Mouse (Mus musculus) embryonic facial prominence, embryonic 13.5 days (tissue): ENCODE data around the gene Btn2a2. TPM values are rescaled to one million over a fixed set of nuclear protein-coding genes. Genes with fewer than 3 reads are reported as not detected.

Source experiments
- ATAC-seq: fragments of 200-750 bp; cut with Nextera tagmentation; 2 replicates; pipeline ENCODE4 v1.8.0; 2017; ENCODE audit warnings: low read depth; ENCODE audit not compliant: insufficient number of reproducible peaks, insufficient read depth, low FRiP score, low TSS enrichment
- H3K27ac ChIP-seq: fragments of 300-500 bp; sonication (generic); 2 replicates; pipeline ENCODE4 v1.5.1; 2015; ENCODE audit warnings: moderate library complexity, mild to moderate bottlenecking, inconsistent platforms
- H3K27me3 ChIP-seq: fragments of 300-500 bp; sonication (generic); 2 replicates; pipeline ENCODE4 v1.6.1; 2015; ENCODE audit warnings: mild to moderate bottlenecking, inconsistent platforms
- H3K36me3 ChIP-seq: fragments of 300-500 bp; sonication (generic); 2 replicates; pipeline ENCODE4 v1.6.1; 2015; ENCODE audit warnings: mild to moderate bottlenecking, inconsistent platforms
- H3K4me1 ChIP-seq: fragments of 300-500 bp; sonication (generic); 2 replicates; pipeline ENCODE4 v1.6.1; 2015; ENCODE audit warnings: inconsistent platforms
- H3K4me2 ChIP-seq: fragments of 300-500 bp; sonication (generic); 2 replicates; pipeline ENCODE4 v1.6.1; 2015; ENCODE audit warnings: moderate library complexity, mild to moderate bottlenecking, inconsistent platforms
- H3K4me3 ChIP-seq: fragments of 300-500 bp; sonication (generic); 2 replicates; pipeline ENCODE4 v1.5.1; 2015; ENCODE audit warnings: mild to moderate bottlenecking, inconsistent platforms
- H3K9ac ChIP-seq: fragments of 300-500 bp; sonication (generic); 2 replicates; pipeline ENCODE4 v1.6.1; 2015; ENCODE audit warnings: mild to moderate bottlenecking, inconsistent platforms
- H3K9me3 ChIP-seq: fragments of 300-500 bp; sonication (generic); 2 replicates; pipeline ENCODE4 v1.6.1; 2016; ENCODE audit warnings: inconsistent platforms
- WGBS: fragments of 180-500 bp; shearing (Covaris S2); methylation state at CpG from one replicate; pipeline ENCODE4 v1.1.7; 2015; ENCODE audit warnings: mixed read lengths; 5-methylcytosine and 5-hydroxymethylcytosine counted together
- polyA plus RNA-seq: library from polyadenylated mRNA; unstranded; fragments of >200 nt; fragmentation: Nextera tagmentation; extraction: Ambion mirVana; gene quantifications from 2 replicates; pipeline ENCODE4 v1.2.1, GENCODE M21; 2015

Gene Btn2a2
- polyA plus RNA-seq, 1 experiment from 2014 or later = 1.7 TPM

DNA sequence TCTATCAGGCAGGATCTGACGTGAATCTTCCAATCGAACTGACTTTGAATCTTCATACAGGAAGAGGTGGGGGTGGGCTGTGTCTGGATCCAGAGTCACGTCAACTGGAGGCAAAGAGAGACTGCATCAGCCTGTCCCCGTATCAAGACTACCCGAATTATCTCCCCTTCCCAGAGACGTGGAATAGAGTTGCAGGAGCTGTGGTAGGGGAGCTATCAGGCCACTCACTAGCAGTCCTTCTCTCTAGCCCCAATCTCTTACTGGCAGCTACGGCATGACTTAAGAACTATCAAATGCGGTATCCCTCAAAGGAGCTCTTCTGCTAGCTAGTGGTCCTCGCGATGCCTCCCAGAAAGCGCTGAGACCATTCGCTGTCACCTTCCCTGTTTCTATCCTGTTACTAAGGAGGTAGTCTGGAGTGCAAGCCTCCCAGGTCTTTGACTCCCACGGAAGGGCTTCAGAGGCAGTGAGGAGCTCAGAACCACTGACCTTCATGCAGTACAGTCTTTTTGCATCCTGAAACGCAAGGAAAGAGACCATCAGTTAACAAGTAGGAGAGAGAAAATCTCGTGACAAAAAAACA is 29.3 kb downstream of the Btn2a2 start:
- Histone ChIP-seq H3K4me3 (peak overlapping the region; percentile 20; the same call in 1 of the 2 replicates), H3K4me1 (peaks cover under 1% of the 10 kb centered on the region; the same call in 1 of the 2 replicates), H3K36me3 (no peaks in the 10 kb centered on the region), H3K9me3 (no peaks in the 10 kb centered on the region), H3K9ac (no peak overlapping the region), H3K4me2 (peak overlapping the region; percentile 36), H3K27me3 (0 out of 2 replicates have a peak, but pooled peaks cover 8% of the 10 kb centered on the region), H3K27ac (no peak overlapping the region)
- no peak for ATAC-seq
- WGBS = 16% methylated on average over 15 of the region's 15 CpGs

DNA sequence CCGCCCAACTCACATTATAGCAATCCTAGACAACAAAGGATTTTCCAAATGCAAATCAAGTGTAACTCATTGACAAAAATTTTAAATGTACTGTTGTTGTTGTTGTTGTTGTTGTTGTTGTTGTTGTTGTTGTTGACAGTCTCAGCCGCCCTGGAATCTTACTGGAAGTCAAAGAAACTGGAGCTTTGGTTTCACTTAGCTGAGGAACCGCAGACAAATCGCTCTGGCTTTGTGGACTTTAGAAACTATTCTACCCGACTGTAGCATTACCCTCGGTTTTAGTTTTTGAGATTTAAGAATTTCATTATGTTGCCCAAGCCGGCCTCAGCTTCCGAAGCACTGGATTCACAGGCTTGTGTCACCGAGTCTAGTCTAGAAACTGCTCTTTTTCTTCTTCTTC is 34.7 kb downstream of the Btn2a2 start:
- Histone ChIP-seq H3K27me3 (0 out of 2 replicates have a peak, but pooled peaks cover 1% of the 10 kb centered on the region), H3K4me1 (peaks cover 1% of the 10 kb centered on the region), H3K9me3 (no peaks in the 10 kb centered on the region), H3K9ac (peak overlapping the region; percentile 78), H3K4me3 (peak overlapping the region; percentile 69), H3K27ac (peak overlapping the region; percentile 96), H3K4me2 (peak overlapping the region; percentile 55), H3K36me3 (no peaks in the 10 kb centered on the region)
- WGBS = under 1% methylated on average over 9 of the region's 9 CpGs
- ATAC-seq = no peak

- Histone ChIP-seq H3K36me3 (no peaks in the 10 kb centered on the region), H3K27me3 (no peaks in the 10 kb centered on the region), H3K9me3 (no peaks in the 10 kb centered on the region), H3K4me1 (peaks cover 7% of the 10 kb centered on the region), H3K4me2 (peak overlapping the region; percentile 55), H3K9ac (peak overlapping the region; percentile 78), H3K27ac (peak overlapping the region; percentile 96), H3K4me3 (peak overlapping the region; percentile 69)
- under 1% methylated on average over 25 of the region's 25 CpGs for WGBS
- peak; percentile 81 for ATAC-seq
Observed at GRCm38 (mm10) chr13:23453362-23453862, 35.2 kb downstream of the Btn2a2 start.

DNA sequence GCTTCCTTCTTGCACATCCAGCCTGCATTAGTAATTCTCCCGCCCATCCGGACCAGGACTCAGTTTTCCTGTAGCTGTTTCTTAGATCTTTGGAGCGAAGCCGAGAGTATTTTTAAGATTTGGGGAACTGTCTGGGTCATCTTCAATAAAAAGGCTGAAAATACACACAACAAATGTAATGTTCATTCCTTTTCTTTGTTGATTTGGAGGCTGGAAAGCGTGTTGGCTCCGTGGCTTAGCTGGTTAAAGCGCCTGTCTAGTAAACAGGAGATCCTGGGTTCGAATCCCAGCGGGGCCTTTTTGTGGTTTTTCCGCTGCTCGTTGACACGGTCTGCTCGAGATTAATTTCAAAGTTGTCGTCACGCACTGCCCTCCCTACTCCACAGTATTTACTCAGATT is 38.3 kb downstream of the Btn2a2 start:
- peak overlapping the region; percentile 62; the same call in 1 of the 2 replicates for H3K27ac ChIP-seq

DNA sequence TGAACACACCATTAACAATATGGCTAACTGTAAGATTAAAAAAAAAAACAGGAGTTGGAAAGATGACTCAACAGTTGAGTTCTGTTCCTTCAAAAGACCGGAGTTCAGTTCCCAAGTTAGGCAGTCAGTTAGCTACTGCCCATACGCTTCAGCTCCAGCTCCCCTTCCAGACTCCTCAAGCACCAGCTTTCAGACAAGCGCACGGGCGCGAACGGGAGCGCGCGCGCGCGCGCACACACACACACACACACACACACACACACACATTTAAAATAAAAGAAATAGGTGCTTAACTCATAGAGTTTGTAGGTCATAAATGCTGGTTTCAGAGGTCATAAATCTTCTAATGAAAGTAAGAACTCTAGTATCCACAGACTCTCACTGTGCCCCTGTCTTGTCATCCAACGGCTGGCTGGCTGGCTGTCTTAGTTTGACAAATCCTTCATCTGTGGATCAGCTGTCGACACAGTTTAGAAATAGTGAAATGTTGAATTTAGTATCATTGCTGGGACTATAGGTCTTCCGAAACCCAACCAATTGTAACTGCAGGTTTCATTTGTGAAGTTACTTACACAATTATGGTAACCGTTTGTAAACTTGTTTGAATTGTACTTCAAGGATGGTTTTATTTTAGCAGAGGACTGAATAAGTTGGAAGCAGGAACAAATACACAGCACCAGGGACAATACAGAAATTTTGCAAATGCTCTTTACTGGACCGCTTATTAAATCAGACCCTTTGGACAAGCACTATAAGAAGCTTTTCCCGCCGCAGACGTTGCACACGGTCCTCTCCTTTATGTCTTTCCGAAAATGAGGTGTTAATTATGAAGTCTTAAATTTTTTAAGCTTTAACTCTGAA is 39.2 kb downstream of the Btn2a2 start:
- Histone ChIP-seq H3K36me3 (no peaks in the 10 kb centered on the region), H3K9ac (peak overlapping the region; percentile 71), H3K4me2 (peak overlapping the region; percentile 68), H3K4me3 (peak overlapping the region; percentile 59), H3K4me1 (peaks cover 11% of the 10 kb centered on the region), H3K27me3 (no peaks in the 10 kb centered on the region), H3K9me3 (no peaks in the 10 kb centered on the region), H3K27ac (peak overlapping the region; percentile 39)
- under 1% methylated on average over 24 of the region's 24 CpGs for WGBS
- ATAC-seq = no peak

More for the DNA sequence above, 38.3 kb downstream of the Btn2a2 start:
- Histone ChIP-seq H3K4me2 (peak overlapping the region; percentile 68), H3K4me1 (peaks cover 7% of the 10 kb centered on the region), H3K36me3 (no peaks in the 10 kb centered on the region), H3K4me3 (peak overlapping the region; percentile 59), H3K9ac (peak overlapping the region; percentile 71), H3K9me3 (no peaks in the 10 kb centered on the region), H3K27me3 (no peaks in the 10 kb centered on the region)
- WGBS = 0% methylated on average over 15 of the region's 15 CpGs
- no peak for ATAC-seq

- peaks cover 14% of the 10 kb centered on the region for H3K4me1 ChIP-seq
- H3K9me3 ChIP-seq = no peaks in the 10 kb centered on the region
- peak overlapping the region; percentile 59 for H3K4me3 ChIP-seq
- H3K9ac ChIP-seq = no peak overlapping the region
- H3K36me3 ChIP-seq = no peaks in the 10 kb centered on the region
- peak overlapping the region; percentile 68 for H3K4me2 ChIP-seq
- H3K27me3 ChIP-seq = no peaks in the 10 kb centered on the region
- 30% methylated on average over 3 of the region's 3 CpGs for WGBS
- ATAC-seq = no peak
- H3K27ac ChIP-seq = 0 out of 2 replicates have a peak overlapping the region, but pooled peaks have one; percentile 39
Observed at GRCm38 (mm10) chr13:23448758-23449157, 39.9 kb downstream of the Btn2a2 start.

- Histone ChIP-seq H3K9ac (peak overlapping the region; percentile 68), H3K4me2 (peak overlapping the region; percentile 68), H3K9me3 (no peaks in the 10 kb centered on the region), H3K36me3 (no peaks in the 10 kb centered on the region), H3K4me1 (peaks cover 14% of the 10 kb centered on the region), H3K27ac (peak overlapping the region; percentile 73), H3K27me3 (no peaks in the 10 kb centered on the region), H3K4me3 (peak overlapping the region; percentile 64)
- 0 out of 2 replicates have a peak, but pooled peaks have one; percentile 61 for ATAC-seq
- WGBS = under 1% methylated on average over 16 of the region's 16 CpGs
Observed at GRCm38 (mm10) chr13:23446498-23446952, 42.1 kb downstream of the Btn2a2 start.

GRCm38 (mm10) chr13:23445561-23446320 is 42.9 kb downstream of the Btn2a2 start:
- ATAC-seq = peak; percentile 89
- Histone ChIP-seq H3K9ac (peak overlapping the region; percentile 86), H3K4me2 (peak overlapping the region; percentile 68), H3K4me3 (peak overlapping the region; percentile 64), H3K4me1 (peaks cover 14% of the 10 kb centered on the region), H3K36me3 (no peaks in the 10 kb centered on the region), H3K27ac (peak overlapping the region; percentile 99), H3K27me3 (no peaks in the 10 kb centered on the region), H3K9me3 (no peaks in the 10 kb centered on the region)
- under 1% methylated on average over 55 of the region's 55 CpGs for WGBS

DNA sequence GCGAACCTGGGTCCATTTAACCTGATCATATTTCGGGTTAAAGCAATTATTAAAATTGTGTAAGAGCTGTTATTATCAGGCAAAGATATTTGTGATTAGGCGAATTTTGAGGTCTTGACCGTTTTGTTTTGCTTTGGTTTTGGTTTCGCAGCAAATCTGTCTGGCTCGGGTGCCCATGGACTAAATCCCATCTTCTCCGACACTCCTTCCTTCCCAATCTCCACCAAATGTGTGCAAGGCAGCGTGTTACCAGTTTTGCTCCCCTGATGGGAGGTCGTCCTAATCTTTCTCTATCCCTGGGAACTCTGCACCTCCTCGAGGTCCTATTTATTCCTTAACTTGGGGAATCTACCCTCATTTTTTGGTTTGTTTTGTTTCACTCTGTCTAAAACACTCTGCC is 43.5 kb downstream of the Btn2a2 start:
- Histone ChIP-seq H3K9ac (peak overlapping the region; percentile 86), H3K27me3 (no peaks in the 10 kb centered on the region), H3K4me2 (peak overlapping the region; percentile 68), H3K9me3 (no peaks in the 10 kb centered on the region), H3K36me3 (no peaks in the 10 kb centered on the region), H3K27ac (peak overlapping the region; percentile 99), H3K4me3 (peak overlapping the region; percentile 64), H3K4me1 (peaks cover 14% of the 10 kb centered on the region)
- WGBS = 2% methylated on average over 10 of the region's 10 CpGs
- no peak for ATAC-seq

GRCm38 (mm10) chr13:23444451-23444850 is 44.2 kb downstream of the Btn2a2 start:
- 57% methylated on average over 5 of the region's 5 CpGs for WGBS
- H3K27me3 ChIP-seq = no peaks in the 10 kb centered on the region
- peak overlapping the region; percentile 68 for H3K4me2 ChIP-seq
- no peaks in the 10 kb centered on the region for H3K9me3 ChIP-seq
- peaks cover 14% of the 10 kb centered on the region for H3K4me1 ChIP-seq
- H3K36me3 ChIP-seq = no peaks in the 10 kb centered on the region
- 0 out of 2 replicates have a peak overlapping the region, but pooled peaks have one; percentile 49 for H3K9ac ChIP-seq
- peak overlapping the region; percentile 64 for H3K4me3 ChIP-seq
- no peak for ATAC-seq
- H3K27ac ChIP-seq = peak overlapping the region; percentile 22; the same call in 1 of the 2 replicates

DNA sequence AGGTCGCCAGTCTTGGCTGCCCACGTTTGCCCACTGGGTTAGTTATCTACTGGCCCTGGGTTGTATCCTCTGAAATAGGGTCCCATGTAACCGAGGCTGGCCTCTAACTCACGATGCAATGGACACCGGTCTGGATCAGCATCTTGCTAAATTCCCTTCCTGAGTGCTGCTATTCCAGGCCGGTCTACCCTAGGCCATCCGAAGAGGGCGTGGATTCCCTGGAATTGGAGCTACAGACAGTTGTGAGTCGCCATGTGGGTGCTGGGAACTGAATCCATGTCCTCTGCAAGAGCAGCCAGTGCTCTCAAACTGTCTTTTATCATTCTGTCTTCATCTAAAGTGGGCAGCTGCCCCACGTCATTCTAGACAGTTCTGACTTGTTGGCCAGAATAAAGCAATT is 48.8 kb downstream of the Btn2a2 start:
- peaks cover 13% of the 10 kb centered on the region for H3K4me1 ChIP-seq
- no peak overlapping the region for H3K4me3 ChIP-seq
- H3K9ac ChIP-seq = no peak overlapping the region
- H3K4me2 ChIP-seq = no peak overlapping the region
- no peaks in the 10 kb centered on the region for H3K9me3 ChIP-seq
- H3K36me3 ChIP-seq = no peaks in the 10 kb centered on the region
- 59% methylated on average over 10 of the region's 10 CpGs for WGBS
- no peak for ATAC-seq
- 0 out of 2 replicates have a peak overlapping the region, but pooled peaks have one; percentile 28 for H3K27ac ChIP-seq
- no peaks in the 10 kb centered on the region for H3K27me3 ChIP-seq
